Mouse (Mus musculus) kidney, adult 9 months (tissue): ENCODE results near the gene Thra.
A peak's percentile ranks its signal among the peaks of the same experiment; 100 is the strongest.

ENCODE experiments used
- DNase-seq: peaks from one replicate; pipeline ENCODE4 v3.0.0; 2022

Thra gene

DNA sequence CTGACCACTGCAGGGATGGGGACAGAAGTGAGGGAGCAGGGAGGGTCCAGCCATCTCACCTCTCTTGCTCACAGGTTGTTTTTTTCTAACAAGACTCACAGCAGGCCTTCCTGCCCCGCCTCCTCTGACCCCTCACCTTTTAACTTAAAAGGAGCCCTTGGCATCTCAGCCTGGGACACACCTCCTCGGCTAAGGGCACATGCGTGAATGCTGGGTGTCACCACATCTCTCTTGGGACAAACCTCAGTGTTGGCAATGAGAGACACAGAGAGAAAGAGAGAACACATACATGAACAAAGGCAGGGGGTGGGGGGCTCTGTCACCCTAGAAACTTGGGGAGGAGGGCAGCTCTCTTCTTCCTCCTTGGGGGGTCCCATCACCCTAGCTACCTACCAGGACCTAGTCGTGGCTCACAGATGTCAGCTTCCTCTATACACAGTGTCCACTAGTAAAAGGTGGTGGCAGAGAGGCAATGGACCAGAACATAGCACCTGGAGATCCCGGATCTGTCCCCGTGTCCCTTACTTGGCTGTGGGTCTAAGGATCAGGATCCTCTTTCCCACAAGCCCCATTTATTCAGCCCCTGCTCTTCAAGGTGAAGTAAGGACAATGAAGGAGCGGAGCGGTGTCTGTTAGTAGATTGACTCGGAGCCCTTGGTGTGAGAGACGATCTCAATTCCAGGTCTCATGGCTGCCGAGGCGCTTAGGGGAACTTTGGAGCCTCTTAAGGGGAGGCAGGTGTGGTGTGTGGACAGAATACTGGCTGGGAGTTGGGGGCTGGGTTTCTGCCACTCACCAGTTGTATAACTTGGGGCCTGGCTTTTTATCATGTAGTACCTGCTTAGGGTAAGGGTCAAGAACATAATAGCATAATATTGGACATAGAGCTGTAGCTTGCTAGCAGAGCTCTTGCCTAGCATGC, 5.8 kb downstream of the Thra start:
- DNase-seq: peak; percentile 52

DNA sequence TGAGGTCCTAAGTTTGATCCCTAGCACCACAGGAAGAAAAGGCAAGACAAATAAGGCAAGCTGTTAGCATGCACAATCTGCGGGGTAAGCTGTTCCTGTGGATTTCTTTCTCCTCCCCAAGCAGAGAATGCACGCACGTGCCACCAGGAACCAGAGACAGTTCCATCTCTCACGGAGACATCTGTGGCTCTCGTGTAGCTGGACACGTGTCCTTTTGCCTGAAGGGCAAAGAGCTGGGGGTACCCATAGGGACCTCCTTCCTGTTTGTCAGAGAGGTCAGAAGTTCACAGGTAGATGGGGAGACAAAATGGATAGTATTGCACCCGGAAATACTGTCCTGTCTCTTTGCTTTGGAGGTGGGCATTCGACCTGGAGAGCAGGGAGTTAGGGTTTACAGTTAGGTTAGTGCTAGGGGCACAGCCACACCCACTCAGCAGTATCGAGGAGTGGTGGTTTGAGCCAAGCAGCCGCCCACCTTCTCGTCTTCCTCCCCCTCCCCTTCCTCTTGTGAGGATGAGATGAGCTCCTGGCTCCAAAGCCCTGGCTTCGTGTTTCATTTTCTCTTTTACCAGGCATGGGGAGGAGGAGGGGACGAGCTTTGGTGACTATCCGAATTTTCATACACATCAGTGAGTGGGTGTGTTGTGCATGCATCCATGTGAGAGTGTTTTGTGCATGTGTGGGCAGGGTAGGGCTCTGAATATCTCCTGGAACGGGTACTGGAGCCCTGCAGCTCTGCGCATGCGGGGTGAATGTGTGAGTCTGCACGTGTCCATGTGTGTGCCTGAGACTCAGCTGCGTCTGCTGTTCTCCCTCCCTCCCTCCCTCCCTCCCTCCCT, 6.6 kb downstream of the Thra start:
- DNase-seq: peak; percentile 90

GRCm38 (mm10) chr11:98747804-98748505, 7.5 kb downstream of the Thra start:
- peak; percentile 34 for DNase-seq

DNA sequence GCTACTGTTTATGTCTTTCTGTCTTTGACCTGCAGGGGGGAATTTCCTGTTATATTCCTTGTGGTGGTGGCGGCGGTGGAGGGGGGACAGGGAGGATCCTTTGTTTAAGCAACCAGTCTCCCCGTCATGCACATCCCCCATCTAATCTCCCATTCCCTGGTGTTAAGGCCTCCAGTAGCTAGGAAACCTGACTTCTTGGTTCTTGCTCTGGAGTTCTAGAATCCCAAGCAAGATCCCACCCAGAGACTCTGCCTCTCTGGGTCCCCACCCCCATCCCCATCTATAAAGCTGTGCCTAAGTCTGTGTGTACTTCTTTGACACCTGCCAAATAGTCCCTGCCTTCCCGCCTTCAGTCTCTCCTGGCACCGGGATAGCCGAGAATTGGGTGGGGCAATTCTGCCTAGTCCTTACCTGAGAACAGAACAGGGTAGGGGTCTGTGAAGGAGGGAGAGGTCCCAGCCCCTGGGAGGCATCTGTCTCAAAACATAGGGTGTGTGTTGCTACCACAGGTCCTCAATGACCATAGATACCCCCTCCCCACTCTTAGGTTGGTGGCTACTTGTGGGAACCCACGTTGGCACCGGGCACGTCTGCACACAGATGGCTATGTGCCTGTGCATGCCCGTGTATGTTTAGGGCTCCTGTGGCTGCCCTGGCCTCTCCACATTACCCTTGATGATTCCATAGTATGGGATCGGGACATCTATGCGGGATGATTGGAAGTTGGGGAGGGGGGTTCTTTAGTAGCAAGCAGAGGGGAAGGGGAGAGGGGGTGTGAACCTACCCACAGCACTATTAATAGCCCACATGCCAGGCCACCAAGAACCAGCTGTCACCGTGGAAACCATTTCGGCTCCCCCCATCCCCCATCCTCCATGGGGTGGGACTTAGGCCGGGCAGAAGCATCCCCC, 8.3 kb downstream of the Thra start:
- peak; percentile 42 for DNase-seq

GRCm38 (mm10) chr11:98749716-98750115, 9.3 kb downstream of the Thra start:
- peak; percentile 26 for DNase-seq

DNA sequence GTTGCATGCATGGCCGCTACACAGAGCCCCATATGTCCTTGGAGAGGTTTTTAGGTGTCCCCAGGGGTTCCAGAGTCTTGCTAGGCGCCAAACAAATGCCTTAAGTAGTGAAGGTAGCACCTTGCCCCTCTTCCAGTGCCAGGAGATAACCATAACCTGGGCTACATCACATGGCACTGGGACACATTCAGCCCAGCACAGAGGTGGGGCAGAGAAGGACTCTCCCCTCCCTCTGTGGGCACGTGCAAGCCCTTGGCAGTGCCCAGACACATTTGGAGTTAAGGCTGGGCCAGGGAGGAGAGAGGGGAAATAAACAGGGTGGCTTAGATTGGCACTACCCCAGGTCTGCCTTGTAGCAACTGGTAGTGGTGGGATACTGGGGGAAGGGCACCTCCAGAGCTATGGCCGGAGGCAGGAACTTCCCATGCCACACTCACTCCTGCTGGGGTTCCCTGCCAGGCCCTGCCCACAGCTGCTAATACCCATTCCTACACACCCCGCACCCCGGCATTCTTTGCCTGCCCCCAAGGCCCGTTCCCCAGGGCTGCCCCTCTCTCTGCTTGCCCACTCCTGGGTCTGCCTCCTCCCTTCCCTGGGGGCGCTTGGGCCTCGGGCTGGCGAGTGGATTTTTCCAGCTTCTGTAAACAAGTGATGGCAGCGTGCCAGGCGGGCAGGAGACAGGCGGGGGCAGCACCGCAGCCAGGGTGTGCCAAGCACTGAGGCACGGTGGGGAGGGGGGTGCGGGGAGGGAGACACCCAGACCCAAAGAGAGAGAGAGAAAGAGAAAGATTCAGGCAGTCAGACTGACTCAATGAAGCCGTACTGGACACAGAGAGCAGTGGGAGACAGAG, 10.1 kb downstream of the Thra start:
- peak; percentile 81 for DNase-seq

DNA sequence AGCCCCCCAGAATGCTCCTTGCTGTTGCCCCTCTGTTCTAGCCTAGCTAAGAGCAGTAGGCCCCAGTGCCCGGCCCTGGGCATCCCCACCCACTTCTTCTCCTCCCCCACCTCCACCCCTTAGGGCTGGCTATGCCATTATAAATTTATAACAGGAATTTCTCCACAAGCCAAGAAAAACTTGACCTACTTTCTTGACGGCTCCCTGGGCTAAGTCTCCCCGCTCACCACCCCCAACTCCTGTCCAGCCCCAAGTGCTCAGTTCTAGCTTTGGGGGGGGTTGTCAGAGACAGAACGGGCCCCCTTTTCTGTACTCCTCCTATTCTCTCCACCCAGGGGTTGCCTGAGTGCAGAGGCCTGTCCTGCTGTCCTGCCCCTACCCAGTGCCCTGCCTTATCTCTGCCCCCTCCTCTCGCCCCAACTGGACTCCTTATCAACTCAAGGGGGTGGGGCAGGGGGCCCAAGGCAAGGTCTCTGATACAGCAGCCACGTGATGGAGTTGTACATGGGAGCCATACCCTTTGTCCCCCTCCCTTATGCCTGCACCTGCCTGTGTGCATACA, 10.9 kb downstream of the Thra start:
- peak; percentile 69 for DNase-seq

- DNase-seq: peak; percentile 61
Measured at GRCm38 (mm10) chr11:98752562-98753140, 12.2 kb downstream of the Thra start.

GRCm38 (mm10) chr11:98753264-98753663, 12.8 kb downstream of the Thra start:
- no peak for DNase-seq

GRCm38 (mm10) chr11:98754151-98754620, 13.7 kb downstream of the Thra start:
- no peak for DNase-seq

- DNase-seq: peak; percentile 80
Measured at GRCm38 (mm10) chr11:98754621-98755181, 14.3 kb downstream of the Thra start.

DNA sequence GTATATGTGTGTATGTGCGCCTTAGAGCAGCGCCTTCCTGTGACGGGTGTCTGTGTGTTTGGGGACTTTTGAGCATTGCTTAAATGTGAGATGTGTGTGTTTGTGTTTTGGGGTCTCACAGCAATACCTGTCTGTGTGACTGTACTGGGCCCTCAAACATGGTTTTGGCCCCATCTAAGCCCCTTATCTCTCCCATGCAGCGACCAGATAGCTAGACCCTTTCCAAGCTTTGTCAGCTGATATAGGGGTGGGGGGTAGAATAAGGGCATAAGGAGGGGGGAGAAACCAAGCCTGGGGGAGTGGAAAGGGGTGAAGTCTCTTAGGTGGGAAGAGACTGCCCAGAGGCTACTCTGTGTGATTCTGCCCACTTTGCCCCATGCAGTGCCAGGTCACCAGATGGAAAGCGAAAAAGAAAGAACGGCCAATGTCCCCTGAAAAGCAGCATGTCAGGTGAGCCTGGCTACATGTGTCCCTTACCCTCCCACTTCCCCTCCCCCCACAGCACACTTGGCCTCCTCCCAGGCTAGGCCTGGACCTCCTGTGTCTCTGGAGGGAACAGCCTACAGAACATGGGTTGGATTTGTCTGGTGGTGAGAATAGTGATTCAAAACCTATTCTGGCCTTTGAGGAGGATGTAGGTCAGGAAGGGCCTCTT, 15.4 kb downstream of the Thra start:
- DNase-seq: no peak

GRCm38 (mm10) chr11:98756711-98757110, 16.3 kb downstream of the Thra start:
- DNase-seq: no peak

DNA sequence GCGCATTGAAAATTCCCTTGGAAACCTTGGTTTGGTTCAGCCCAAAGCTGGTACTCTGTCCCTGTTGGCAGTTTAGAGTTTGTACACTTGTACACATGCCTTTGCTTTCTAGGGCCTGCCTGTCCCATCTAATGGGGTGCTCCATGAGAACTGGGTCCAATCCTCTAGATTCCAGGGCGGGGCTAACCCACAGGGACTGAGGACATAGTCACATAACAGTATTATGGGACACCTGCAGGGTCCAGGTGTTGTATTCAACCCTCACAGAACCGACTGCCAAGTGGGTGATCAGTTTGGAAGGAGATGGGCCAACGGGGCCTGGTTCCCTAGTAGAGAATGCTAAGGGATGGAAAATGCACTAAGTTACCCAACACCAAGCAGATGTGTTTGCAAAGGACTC, 21.5 kb downstream of the Thra start:
- DNase-seq: no peak

- peak; percentile 61 for DNase-seq
Measured at GRCm38 (mm10) chr11:98762756-98763501, 22.5 kb downstream of the Thra start.

DNA sequence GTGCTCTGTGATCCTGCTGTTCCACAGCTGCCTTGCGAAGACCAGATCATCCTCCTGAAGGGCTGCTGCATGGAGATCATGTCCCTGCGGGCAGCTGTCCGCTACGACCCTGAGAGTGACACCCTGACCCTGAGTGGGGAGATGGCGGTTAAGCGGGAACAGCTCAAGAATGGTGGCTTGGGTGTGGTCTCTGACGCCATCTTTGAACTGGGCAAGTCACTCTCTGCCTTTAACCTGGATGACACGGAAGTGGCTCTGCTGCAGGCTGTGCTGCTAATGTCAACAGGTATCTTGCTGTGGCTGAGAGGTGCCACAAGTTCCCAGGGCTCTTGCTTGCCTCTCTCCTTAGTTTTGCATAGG, 23.0 kb downstream of the Thra start:
- no peak for DNase-seq

- no peak for DNase-seq
Measured at GRCm38 (mm10) chr11:98764091-98764490, 23.7 kb downstream of the Thra start.

GRCm38 (mm10) chr11:98764746-98765145, 24.3 kb downstream of the Thra start:
- no peak for DNase-seq
